Mouse (Mus musculus) adrenal gland, adult 18-20 months (tissue): ENCODE measurements around the gene Mpp3. TPM values are rescaled to one million over a fixed set of nuclear protein-coding genes. Genes with fewer than 3 reads are reported as not detected.
"Not testable (repeated sequence)": the region's sequence is repeated elsewhere in the genome, so short reads cannot be mapped to it uniquely, and the experiment has no call there.

Experiments
- DNase-seq, 2 experiments: peaks; one replicate each; pipeline ENCODE4 v3.0.0; 2021 to 2022; ENCODE audit warnings: low spot score in 2 of 2
- total RNA-seq, 2 experiments: library from RNA; stranded (reverse); gene quantifications; 1 replicate in 1 of 2; 2 replicates in 1 of 2; pipeline ENCODE4 v1.2.3; 2021

Gene Mpp3
- total RNA-seq, 2 experiments from 2014 or later: 10.8 to 20.2 TPM

GRCm38 (mm10) chr11:102013201-102013600, 15.1 kb downstream of the Mpp3 start:
- DNase-seq: no peak

- no peak for DNase-seq
Measured at GRCm38 (mm10) chr11:102011510-102011909, 16.8 kb downstream of the Mpp3 start.

GRCm38 (mm10) chr11:102010140-102010539, 18.1 kb downstream of the Mpp3 start:
- DNase-seq: no peak

GRCm38 (mm10) chr11:102008954-102009637, 19.2 kb downstream of the Mpp3 start:
- no peak for DNase-seq

GRCm38 (mm10) chr11:102008372-102008771, 19.9 kb downstream of the Mpp3 start:
- no peak for DNase-seq

GRCm38 (mm10) chr11:102006688-102007087, 21.6 kb downstream of the Mpp3 start:
- no peak for DNase-seq

- no peak for DNase-seq
Measured at GRCm38 (mm10) chr11:102006271-102006670, 22.0 kb downstream of the Mpp3 start.

GRCm38 (mm10) chr11:102004251-102004650, 24.0 kb downstream of the Mpp3 start:
- no peak for DNase-seq

- no peak for DNase-seq
Measured at GRCm38 (mm10) chr11:101999466-101999865, 28.8 kb downstream of the Mpp3 start.

- DNase-seq: no peak
Measured at GRCm38 (mm10) chr11:101998258-101998657, 30.0 kb downstream of the Mpp3 start.

GRCm38 (mm10) chr11:101995938-101996337, 32.3 kb downstream of the Mpp3 start:
- no peak for DNase-seq

GRCm38 (mm10) chr11:101994100-101994499, 34.2 kb downstream of the Mpp3 start:
- DNase-seq: no peak

GRCm38 (mm10) chr11:101992411-101992810, 35.9 kb downstream of the Mpp3 start:
- DNase-seq: no peak

- no peak for DNase-seq
Measured at GRCm38 (mm10) chr11:101991813-101992212, 36.4 kb downstream of the Mpp3 start.

- no peak for DNase-seq
Measured at GRCm38 (mm10) chr11:101990244-101990643, 38.0 kb downstream of the Mpp3 start.

GRCm38 (mm10) chr11:101986913-101987312, 41.3 kb downstream of the Mpp3 start, which contains the start of gene Dusp3:
Dusp3 (minus strand) TSS chr11:101987013.
- DNase-seq: no peak

GRCm38 (mm10) chr11:101985990-101986389, 42.3 kb downstream of the Mpp3 start:
- DNase-seq: peak; percentile 82 to 86

GRCm38 (mm10) chr11:101985450-101985849, 42.8 kb downstream of the Mpp3 start:
- not testable (repeated sequence) for DNase-seq

GRCm38 (mm10) chr11:101984054-101985025, 43.9 kb downstream of the Mpp3 start, which contains the start of gene Cfap97d1:
Cfap97d1 (plus strand) TSS chr11:101984279.
- DNase-seq: peak; percentile 91 to 94

- no peak for DNase-seq
Measured at GRCm38 (mm10) chr11:101983431-101983921, 44.8 kb downstream of the Mpp3 start.

GRCm38 (mm10) chr11:101982981-101983411, 45.3 kb downstream of the Mpp3 start:
- DNase-seq: peak in 1 of 2 experiments; percentile 29

- DNase-seq: no peak
Measured at GRCm38 (mm10) chr11:101981850-101982249, 46.4 kb downstream of the Mpp3 start.
